Comparison of ENCODE assay signal across 20 mouse cellular contexts in genomic region chr10:61429043-61429442, GRCm38 (mm10). TPM values are rescaled to one million over a fixed set of nuclear protein-coding genes. Genes with fewer than 3 reads are reported as not detected.
"Had no signal": no experiment of that assay in that cellular context is flagged by ENCODE, and none has a peak within 500 bp of the region (broad histone marks: within the 10 kb centered on the region; RNA-seq: fewer than 3 reads in every experiment).

No protein-coding gene starts in this region.

- H3K27me3 ChIP-seq: kidney, embryonic 15.5 days; liver, embryonic 13.5 days; neural tube, embryonic 12.5 days had no signal

- H3K9me3 ChIP-seq: kidney, embryonic 15.5 days; liver, embryonic 13.5 days; neural tube, embryonic 12.5 days had no signal

- DNase-seq: kidney, adult 8-10 months; kidney, postnatal 10 days; kidney, postnatal 36 days; layer of hippocampus, postnatal 36 days; liver, embryonic 13.5 days; lung, adult 2 months; lung, postnatal 14 days; lung, postnatal 4 days; midbrain, embryonic 14.5 days; thymus, adult 2 months; thymus, postnatal 14 days had no signal

- H3K9ac ChIP-seq: kidney, embryonic 15.5 days; liver, embryonic 13.5 days; neural tube, embryonic 12.5 days had no signal

- H3K27ac ChIP-seq: kidney, embryonic 15.5 days; left cerebral cortex, adult 2 months; liver, embryonic 13.5 days; neural tube, embryonic 12.5 days had no signal

- H3K4me2 ChIP-seq: kidney, embryonic 15.5 days; liver, embryonic 13.5 days; midbrain, embryonic 11.5 days; neural tube, embryonic 12.5 days had no signal

- H3K4me3 ChIP-seq: kidney, embryonic 15.5 days; left cerebral cortex, adult 2 months; liver, embryonic 13.5 days; neural tube, embryonic 12.5 days had no signal

RNA-seq across cellular contexts. Expression of gene Nodal, which starts 11.3 kb away (rescaled TPM):
- total RNA-seq: layer of hippocampus, postnatal 10 days; left cerebral cortex, adult 2 months; megakaryocyte progenitor cell, adult 5-6 weeks; megakaryocyte-erythroid progenitor cell, adult 5-6 weeks had no signal
- polyA plus RNA-seq: limb, embryonic 11.5 days; midbrain, embryonic 11.5 days; midbrain, embryonic 14.5 days; neural tube, embryonic 12.5 days; small intestine, adult 2 months had no signal

RNA-seq across cellular contexts. Expression of gene Pald1, which starts 45.7 kb away (rescaled TPM):
- total RNA-seq: megakaryocyte progenitor cell, adult 5-6 weeks; megakaryocyte-erythroid progenitor cell, adult 5-6 weeks had no signal
